Mouse (Mus musculus): ENCODE data around the gene Vmn1r16. TPM values are rescaled to one million over a fixed set of nuclear protein-coding genes. Genes with fewer than 3 reads are reported as not detected.

Gene Vmn1r16
- not detected in 2 replicates for polyA plus RNA-seq (2021; fragmentation: Nextera tagmentation)
- long read RNA-seq, experiment 1: 0 reads
- long read RNA-seq, experiment 2: 0 reads

GRCm38 (mm10) chr6:57329394-57329793 lies at the start of gene Vmn1r16:
TSS of gene Vmn1r16 (minus strand) at chr6:57329494.

GRCm38 (mm10) chr6:57363627-57364026 lies 34.3 kb upstream of the Vmn1r16 start, which contains the start of gene Vmn1r17:
TSS of gene Vmn1r17 (minus strand) at chr6:57363727.

Other genes with a start within 250 kb of the Vmn1r16 start
- gene Vmn1r10, start 220.0 kb downstream of the Vmn1r16 start, polyA plus RNA-seq (2021; fragmentation: Nextera tagmentation): not detected in 2 replicates
- gene Vmn1r11, start 196.0 kb downstream of the Vmn1r16 start, polyA plus RNA-seq (2021; fragmentation: Nextera tagmentation): not detected in 2 replicates
- not detected in 2 replicates for gene Vmn1r12, start 172.6 kb downstream of the Vmn1r16 start, polyA plus RNA-seq (2021; fragmentation: Nextera tagmentation)
- not detected in 2 replicates for gene Vmn1r13, start 126.2 kb downstream of the Vmn1r16 start, polyA plus RNA-seq (2021; fragmentation: Nextera tagmentation)
- gene Vmn1r14, start 97.8 kb downstream of the Vmn1r16 start, polyA plus RNA-seq (2021; fragmentation: Nextera tagmentation): not detected in 2 replicates
- not detected in 2 replicates for gene Vmn1r15, start 71.5 kb downstream of the Vmn1r16 start, polyA plus RNA-seq (2021; fragmentation: Nextera tagmentation)
- gene Vmn1r17, start 34.2 kb upstream of the Vmn1r16 start, polyA plus RNA-seq (2021; fragmentation: Nextera tagmentation): not detected in 2 replicates
- gene Vmn1r18, start 66.3 kb upstream of the Vmn1r16 start, polyA plus RNA-seq (2021; fragmentation: Nextera tagmentation): not detected in 2 replicates
- gene Vmn1r19, start 74.3 kb upstream of the Vmn1r16 start, polyA plus RNA-seq (2021; fragmentation: Nextera tagmentation): not detected in 2 replicates
- not detected in 2 replicates for gene Vmn1r20, start 99.4 kb upstream of the Vmn1r16 start, polyA plus RNA-seq (2021; fragmentation: Nextera tagmentation)
- gene Ppm1k, start 206.0 kb upstream of the Vmn1r16 start, polyA plus RNA-seq (2021; fragmentation: Nextera tagmentation): 14.0 and 19.4 TPM in 2 replicates

Data from layer of hippocampus, adult 6 months (tissue).